Mouse (Mus musculus) kidney, postnatal 0 days (tissue): ENCODE results near the gene Utrn. TPM values are rescaled to one million over a fixed set of nuclear protein-coding genes. Genes with fewer than 3 reads are reported as not detected.

ENCODE experiments used
- ATAC-seq: fragments of 200-750 bp; cut with Nextera tagmentation; replicated peaks from 2 replicates; pipeline ENCODE4 v1.8.0; 2017; ENCODE audit warnings: low read depth, moderate number of reproducible peaks, moderate TSS enrichment, moderate library complexity; ENCODE audit not compliant: low FRiP score
- DNase-seq: peaks from one replicate; pipeline ENCODE4 v3.0.0-alpha.2; 2016; ENCODE audit warnings: low spot score
- H3K27ac ChIP-seq: fragments of 300-500 bp; sonication (generic); 2 replicates; pipeline ENCODE4 v1.5.1; 2014; ENCODE audit warnings: mild to moderate bottlenecking
- H3K27me3 ChIP-seq: fragments of 300-500 bp; sonication (generic); 2 replicates; pipeline ENCODE4 v1.6.1; 2014; ENCODE audit warnings: low read length, mixed read lengths; ENCODE audit not compliant: insufficient read depth
- H3K36me3 ChIP-seq: fragments of 300-500 bp; sonication (generic); 2 replicates; pipeline ENCODE4 v1.6.1; 2014; ENCODE audit warnings: low read length, mixed read lengths; ENCODE audit not compliant: insufficient read depth
- H3K4me1 ChIP-seq: fragments of 300-500 bp; sonication (generic); replicated peaks from 2 replicates; pipeline ENCODE4 v1.6.1; 2014; ENCODE audit warnings: antibody characterized with exemption, low read length, mixed read lengths; ENCODE audit not compliant: insufficient read depth
- H3K4me2 ChIP-seq: fragments of 300-500 bp; sonication (generic); 2 replicates; pipeline ENCODE4 v1.6.1; 2014; ENCODE audit warnings: mild to moderate bottlenecking, low read length, moderate library complexity, mixed read lengths
- H3K4me3 ChIP-seq: fragments of 300-500 bp; sonication (generic); replicated peaks from 2 replicates; pipeline ENCODE4 v1.5.1; 2014; ENCODE audit warnings: low read depth, low read length
- H3K9ac ChIP-seq: fragments of 300-500 bp; sonication (generic); 2 replicates; pipeline ENCODE4 v1.6.1; 2014; ENCODE audit warnings: low read depth, low read length
- H3K9me3 ChIP-seq: fragments of 300-500 bp; sonication (generic); replicated peaks from 2 replicates; pipeline ENCODE4 v1.6.1; 2016; ENCODE audit warnings: low read length, inconsistent platforms, mixed read lengths
- CTCF ChIP-seq: IDR thresholded peaks from 2 replicates; pipeline ENCODE4 v1.5.1; 2016; ENCODE audit warnings: antibody characterized with exemption, low read depth, mild to moderate bottlenecking, moderate library complexity
- WGBS: fragments of 180-500 bp; shearing (Covaris S2); extraction: QIAGEN DNeasy Blood & Tissue Kit; methylation state at CpG from one replicate; pipeline ENCODE4 v1.1.7; 2014; 5-methylcytosine and 5-hydroxymethylcytosine counted together
- polyA plus RNA-seq: library from polyadenylated mRNA; unstranded; fragments of >200 nt; fragmentation: Nextera tagmentation; extraction: Ambion mirVana; gene quantifications from 2 replicates; pipeline ENCODE4 v1.2.1, GENCODE M21; 2015

The Utrn gene
- polyA plus RNA-seq, 1 experiment from 2014 or later = 59.0 TPM

DNA sequence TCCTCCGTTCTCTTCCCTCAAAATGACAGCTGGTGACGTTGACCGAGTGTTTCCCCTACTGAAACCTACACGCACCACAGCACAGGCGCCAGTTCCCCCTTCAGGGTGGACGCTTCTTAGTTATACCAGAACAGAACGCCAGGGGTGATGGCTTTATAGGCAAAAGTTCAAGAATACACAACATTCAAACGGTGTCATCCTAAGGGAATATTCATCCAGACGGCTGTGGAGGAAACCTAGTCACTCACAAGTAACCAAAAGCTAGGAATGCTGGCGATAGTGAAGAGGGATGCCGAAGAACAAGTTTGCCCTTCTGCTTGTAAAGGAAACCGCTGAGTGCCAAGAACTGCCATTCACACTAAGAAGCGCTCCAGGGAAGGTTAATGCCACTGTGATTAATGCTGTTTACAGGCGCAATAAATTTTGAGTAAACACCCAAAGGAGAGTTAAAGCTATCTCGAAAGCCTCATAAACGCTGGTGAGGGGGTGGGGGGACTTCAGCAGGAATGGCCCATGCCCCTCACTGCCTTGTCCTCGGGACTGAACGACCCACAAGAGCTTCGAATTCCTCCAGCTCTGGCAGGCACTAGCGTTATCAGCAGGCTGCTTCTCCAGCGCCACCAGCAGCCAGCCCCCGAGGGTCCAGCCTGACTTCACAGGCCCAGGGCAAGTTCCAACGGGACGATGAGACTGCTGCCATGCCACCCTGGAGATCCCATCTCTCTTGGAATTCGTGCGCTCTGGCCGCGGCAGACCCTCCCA, 2.0 kb downstream of the Utrn start:
- Histone ChIP-seq H3K4me3 (peak overlapping the region; percentile 76), H3K27ac (peak overlapping the region; percentile 95), H3K27me3 (no peaks in the 10 kb centered on the region), H3K9me3 (no peaks in the 10 kb centered on the region), H3K4me1 (0 out of 2 replicates have a peak, but pooled peaks cover 3% of the 10 kb centered on the region), H3K9ac (peak overlapping the region; percentile 95), H3K36me3 (no peaks in the 10 kb centered on the region), H3K4me2 (peak overlapping the region; percentile 79)
- DNase-seq (peak; percentile 80), ATAC-seq (peak; percentile 11; the same call in 1 of the 2 replicates)
- WGBS = 1% methylated on average over 28 of the region's 28 CpGs
- TF ChIP-seq CTCF = peak; percentile 53

DNA sequence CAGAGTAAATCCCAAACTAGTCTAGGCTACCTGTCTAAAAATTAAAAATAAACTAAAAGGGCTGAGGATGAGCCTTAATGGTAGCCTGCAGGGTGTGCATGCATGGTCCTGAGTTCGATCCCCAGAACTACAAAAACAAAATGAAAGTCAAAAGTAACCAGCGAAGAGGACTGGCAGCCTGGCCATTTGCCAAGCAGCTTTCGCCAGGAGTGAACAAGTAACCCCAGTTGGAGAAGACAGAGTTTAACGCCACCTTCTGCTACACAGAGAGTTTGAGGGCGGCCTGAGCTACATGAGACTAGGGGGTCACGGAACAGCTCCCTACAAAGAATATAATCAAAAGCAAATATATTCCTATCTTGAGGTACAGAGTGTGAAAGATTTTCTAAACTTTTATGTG, 4.0 kb downstream of the Utrn start:
- 0 out of 2 replicates have a peak, but pooled peaks cover 3% of the 10 kb centered on the region for H3K4me1 ChIP-seq
- H3K4me3 ChIP-seq = no peak overlapping the region
- ATAC-seq (no peak), DNase-seq (no peak)
- 80% methylated on average over 6 of the region's 6 CpGs for WGBS
- H3K9ac ChIP-seq = no peak overlapping the region
- no peak overlapping the region for H3K27ac ChIP-seq
- H3K27me3 ChIP-seq = no peaks in the 10 kb centered on the region
- TF ChIP-seq CTCF = no peak
- H3K9me3 ChIP-seq = no peaks in the 10 kb centered on the region
- H3K4me2 ChIP-seq = no peak overlapping the region
- H3K36me3 ChIP-seq = peaks cover 2% of the 10 kb centered on the region; the same call in 1 of the 2 replicates

- 0 out of 2 replicates have a peak, but pooled peaks cover 3% of the 10 kb centered on the region for H3K4me1 ChIP-seq
- H3K9ac ChIP-seq = no peak overlapping the region
- no peaks in the 10 kb centered on the region for H3K27me3 ChIP-seq
- ATAC-seq = no peak
- no peak for DNase-seq
- no peaks in the 10 kb centered on the region for H3K9me3 ChIP-seq
- no peak overlapping the region for H3K27ac ChIP-seq
- TF ChIP-seq CTCF = no peak
- no peak overlapping the region for H3K4me2 ChIP-seq
- H3K4me3 ChIP-seq = no peak overlapping the region
- peaks cover 11% of the 10 kb centered on the region; the same call in 1 of the 2 replicates for H3K36me3 ChIP-seq
- WGBS = 93% methylated on average over 9 of the region's 9 CpGs
Observed at GRCm38 (mm10) chr10:12863581-12863980, 5.6 kb downstream of the Utrn start.

DNA sequence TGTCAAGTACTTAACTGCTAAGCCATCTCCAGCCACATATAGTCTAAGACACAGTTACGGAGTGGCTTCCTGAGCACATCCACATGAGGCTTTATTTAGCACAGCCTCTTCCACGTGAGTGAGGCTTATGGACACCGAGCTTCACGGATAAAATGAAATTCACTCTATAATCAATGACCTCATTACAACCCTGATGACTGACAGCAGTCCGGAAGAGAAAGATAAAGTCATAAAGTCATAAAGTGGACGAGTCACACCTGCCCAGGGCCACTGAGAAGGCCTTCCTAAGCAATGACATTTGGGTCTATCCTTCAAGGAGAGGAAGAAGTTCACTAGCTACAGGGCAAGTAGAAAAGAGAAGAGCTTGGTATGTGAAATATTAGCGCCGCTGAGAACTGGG, 7.1 kb downstream of the Utrn start:
- H3K4me1 ChIP-seq = 0 out of 2 replicates have a peak, but pooled peaks cover 3% of the 10 kb centered on the region
- no peak for DNase-seq
- H3K36me3 ChIP-seq = peaks cover 11% of the 10 kb centered on the region; the same call in 1 of the 2 replicates
- ATAC-seq = no peak
- no peaks in the 10 kb centered on the region for H3K9me3 ChIP-seq
- H3K4me3 ChIP-seq = no peak overlapping the region
- no peaks in the 10 kb centered on the region for H3K27me3 ChIP-seq
- 70% methylated on average over 8 of the region's 8 CpGs for WGBS
- no peak overlapping the region for H3K9ac ChIP-seq
- no peak overlapping the region for H3K27ac ChIP-seq
- no peak overlapping the region for H3K4me2 ChIP-seq
- no peak for TF ChIP-seq CTCF

DNA sequence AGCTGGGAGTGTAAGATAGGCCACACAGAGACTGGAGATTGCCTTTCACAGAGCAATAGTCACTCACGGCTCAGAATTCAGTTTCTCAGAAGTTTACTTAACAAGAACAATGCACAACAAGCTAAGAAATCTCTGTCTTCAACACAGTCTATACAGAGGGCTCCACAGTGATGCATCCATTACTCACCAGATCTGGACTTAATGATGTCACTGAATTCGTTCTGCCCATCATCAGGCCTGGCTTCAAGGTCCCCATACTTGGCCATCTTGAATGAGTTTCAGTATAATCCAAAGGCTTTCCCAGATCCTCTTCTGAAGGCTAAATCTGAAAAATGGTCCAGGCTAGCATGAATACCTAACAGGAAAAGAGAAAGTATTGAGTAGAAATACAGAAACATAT, 7.8 kb downstream of the Utrn start:
- ATAC-seq (no peak), DNase-seq (no peak)
- no peak overlapping the region for H3K27ac ChIP-seq
- H3K27me3 ChIP-seq = no peaks in the 10 kb centered on the region
- 80% methylated on average over 2 of the region's 2 CpGs for WGBS
- peaks cover 11% of the 10 kb centered on the region; the same call in 1 of the 2 replicates for H3K36me3 ChIP-seq
- H3K9ac ChIP-seq = no peak overlapping the region
- no peak for TF ChIP-seq CTCF
- H3K9me3 ChIP-seq = no peaks in the 10 kb centered on the region
- no peak overlapping the region for H3K4me3 ChIP-seq
- no peaks in the 10 kb centered on the region for H3K4me1 ChIP-seq
- no peak overlapping the region for H3K4me2 ChIP-seq

- ATAC-seq (no peak), DNase-seq (no peak)
- Histone ChIP-seq H3K4me1 (no peaks in the 10 kb centered on the region), H3K27ac (no peak overlapping the region), H3K4me3 (no peak overlapping the region), H3K9me3 (no peaks in the 10 kb centered on the region), H3K4me2 (no peak overlapping the region), H3K9ac (no peak overlapping the region), H3K36me3 (peaks cover 11% of the 10 kb centered on the region; the same call in 1 of the 2 replicates), H3K27me3 (no peaks in the 10 kb centered on the region)
- WGBS = 78% methylated on average over 4 of the region's 4 CpGs
- no peak for TF ChIP-seq CTCF
Observed at GRCm38 (mm10) chr10:12860765-12861164, 8.4 kb downstream of the Utrn start.
